Mouse (Mus musculus): ENCODE results near the gene Ms4a7.

GRCm38 (mm10) chr19:11280223-11280622 lies 55.7 kb downstream of the Ms4a7 start:
- TF ChIP-seq POLR2A (IDR thresholded peaks at IDR 0.05; ENCODE audit: borderline replicate concordance, insufficient read depth, low read length) (no peak), CTCF (IDR thresholded peaks at IDR 0.05; ENCODE audit: borderline replicate concordance, insufficient read depth, low read depth, low read length) (no peak)

Measured in cerebellum, adult 2 months (tissue).